Mouse (Mus musculus): ENCODE data around the gene Kiss1. TPM values are rescaled to one million over a fixed set of nuclear protein-coding genes. Genes with fewer than 3 reads are reported as not detected.

Gene Kiss1
- not detected in 2 replicates for polyA plus RNA-seq (2012; ENCODE audit: insufficient read depth, insufficient read length, missing spikeins)

- no peak for TF ChIP-seq POLR2A (IDR thresholded peaks at IDR 0.05; ENCODE audit: borderline replicate concordance, low read depth, low read length)
- TF ChIP-seq CTCF (IDR thresholded peaks at IDR 0.05; ENCODE audit: low read depth, low read length) = no peak
- H3K4me1 ChIP-seq (ENCODE audit: control insufficient read depth, insufficient read depth, low read length) = no peaks in the 10 kb centered on the region
- no peak within 1 kb of the TSS for H3K4me3 ChIP-seq (ENCODE audit: insufficient read depth, low read length)
- no peak within 1 kb of the TSS for H3K27ac ChIP-seq (ENCODE audit: insufficient read depth, low read depth, low read length)
Observed at GRCm38 (mm10) chr1:133321267-133321925, at the start of gene Kiss1. TSS of gene Kiss1 (plus strand) at chr1:133321875.

- peaks cover 4% of the 10 kb centered on the region for H3K4me1 ChIP-seq (ENCODE audit: control insufficient read depth, insufficient read depth, low read length)
- no peak overlapping the region for H3K27ac ChIP-seq (ENCODE audit: insufficient read depth, low read depth, low read length)
- no peak overlapping the region for H3K4me3 ChIP-seq (ENCODE audit: insufficient read depth, low read length)
- TF ChIP-seq POLR2A (IDR thresholded peaks at IDR 0.05; ENCODE audit: borderline replicate concordance, low read depth, low read length) = no peak
- no peak for TF ChIP-seq CTCF (IDR thresholded peaks at IDR 0.05; ENCODE audit: low read depth, low read length)
Observed at GRCm38 (mm10) chr1:133274163-133274562, 47.5 kb upstream of the Kiss1 start.

- Histone ChIP-seq H3K4me3 (ENCODE audit: insufficient read depth, low read length) (no peak overlapping the region), H3K27ac (ENCODE audit: insufficient read depth, low read depth, low read length) (no peak overlapping the region), H3K4me1 (ENCODE audit: control insufficient read depth, insufficient read depth, low read length) (peaks cover 4% of the 10 kb centered on the region)
- TF ChIP-seq CTCF (IDR thresholded peaks at IDR 0.05; ENCODE audit: low read depth, low read length) (no peak), POLR2A (IDR thresholded peaks at IDR 0.05; ENCODE audit: borderline replicate concordance, low read depth, low read length) (no peak)
Observed at GRCm38 (mm10) chr1:133276983-133277382, 44.7 kb upstream of the Kiss1 start.

- no peak for TF ChIP-seq CTCF (IDR thresholded peaks at IDR 0.05; ENCODE audit: low read depth, low read length)
- TF ChIP-seq POLR2A (IDR thresholded peaks at IDR 0.05; ENCODE audit: borderline replicate concordance, low read depth, low read length) = no peak
- no peak overlapping the region for H3K4me3 ChIP-seq (ENCODE audit: insufficient read depth, low read length)
- H3K4me1 ChIP-seq (ENCODE audit: control insufficient read depth, insufficient read depth, low read length) = peaks cover 4% of the 10 kb centered on the region
- H3K27ac ChIP-seq (ENCODE audit: insufficient read depth, low read depth, low read length) = no peak overlapping the region
Observed at GRCm38 (mm10) chr1:133278539-133278938, 43.1 kb upstream of the Kiss1 start.

GRCm38 (mm10) chr1:133278946-133279631 lies 42.6 kb upstream of the Kiss1 start:
- H3K4me3 ChIP-seq (ENCODE audit: insufficient read depth, low read length) = no peak overlapping the region
- no peak for TF ChIP-seq CTCF (IDR thresholded peaks at IDR 0.05; ENCODE audit: low read depth, low read length)
- H3K4me1 ChIP-seq (ENCODE audit: control insufficient read depth, insufficient read depth, low read length) = peaks cover 4% of the 10 kb centered on the region
- no peak overlapping the region for H3K27ac ChIP-seq (ENCODE audit: insufficient read depth, low read depth, low read length)

- Histone ChIP-seq H3K4me3 (ENCODE audit: insufficient read depth, low read length) (no peak overlapping the region), H3K27ac (ENCODE audit: insufficient read depth, low read depth, low read length) (no peak overlapping the region), H3K4me1 (ENCODE audit: control insufficient read depth, insufficient read depth, low read length) (peaks cover 4% of the 10 kb centered on the region)
- TF ChIP-seq POLR2A (IDR thresholded peaks at IDR 0.05; ENCODE audit: borderline replicate concordance, low read depth, low read length) (no peak), CTCF (IDR thresholded peaks at IDR 0.05; ENCODE audit: low read depth, low read length) (no peak)
Observed at GRCm38 (mm10) chr1:133279632-133280093, 42.0 kb upstream of the Kiss1 start.

- TF ChIP-seq POLR2A (IDR thresholded peaks at IDR 0.05; ENCODE audit: borderline replicate concordance, low read depth, low read length) = no peak
- no peak for TF ChIP-seq CTCF (IDR thresholded peaks at IDR 0.05; ENCODE audit: low read depth, low read length)
- H3K27ac ChIP-seq (ENCODE audit: insufficient read depth, low read depth, low read length) = no peak overlapping the region
- peaks cover 4% of the 10 kb centered on the region for H3K4me1 ChIP-seq (ENCODE audit: control insufficient read depth, insufficient read depth, low read length)
- H3K4me3 ChIP-seq (ENCODE audit: insufficient read depth, low read length) = no peak overlapping the region
Observed at GRCm38 (mm10) chr1:133280537-133280936, 41.1 kb upstream of the Kiss1 start.

GRCm38 (mm10) chr1:133285907-133286306 lies 35.8 kb upstream of the Kiss1 start:
- H3K4me1 ChIP-seq (ENCODE audit: control insufficient read depth, insufficient read depth, low read length) = no peaks in the 10 kb centered on the region
- TF ChIP-seq CTCF (IDR thresholded peaks at IDR 0.05; ENCODE audit: low read depth, low read length) = no peak
- H3K4me3 ChIP-seq (ENCODE audit: insufficient read depth, low read length) = no peak overlapping the region
- no peak overlapping the region for H3K27ac ChIP-seq (ENCODE audit: insufficient read depth, low read depth, low read length)

- no peak for TF ChIP-seq CTCF (IDR thresholded peaks at IDR 0.05; ENCODE audit: low read depth, low read length)
- no peak for TF ChIP-seq POLR2A (IDR thresholded peaks at IDR 0.05; ENCODE audit: borderline replicate concordance, low read depth, low read length)
- no peak overlapping the region for H3K4me3 ChIP-seq (ENCODE audit: insufficient read depth, low read length)
- H3K4me1 ChIP-seq (ENCODE audit: control insufficient read depth, insufficient read depth, low read length) = no peaks in the 10 kb centered on the region
- no peak overlapping the region for H3K27ac ChIP-seq (ENCODE audit: insufficient read depth, low read depth, low read length)
Observed at GRCm38 (mm10) chr1:133287051-133287450, 34.6 kb upstream of the Kiss1 start.

GRCm38 (mm10) chr1:133287880-133288279 lies 33.8 kb upstream of the Kiss1 start:
- TF ChIP-seq POLR2A (IDR thresholded peaks at IDR 0.05; ENCODE audit: borderline replicate concordance, low read depth, low read length) (no peak), CTCF (IDR thresholded peaks at IDR 0.05; ENCODE audit: low read depth, low read length) (no peak)
- no peak overlapping the region for H3K27ac ChIP-seq (ENCODE audit: insufficient read depth, low read depth, low read length)
- H3K4me1 ChIP-seq (ENCODE audit: control insufficient read depth, insufficient read depth, low read length) = no peaks in the 10 kb centered on the region
- no peak overlapping the region for H3K4me3 ChIP-seq (ENCODE audit: insufficient read depth, low read length)

All from bone marrow macrophage, adult 2 months (primary cell).